Mouse (Mus musculus): ENCODE measurements at regions not wholly inside any gene's neighbourhood (a gene's known extent, or its start where the extent isn't known, plus 50 kb on each side); places are given as distances from the start of the nearest gene placed in this dataset.
A peak's percentile ranks its signal among the peaks of the same experiment; 100 is the strongest.

DNA sequence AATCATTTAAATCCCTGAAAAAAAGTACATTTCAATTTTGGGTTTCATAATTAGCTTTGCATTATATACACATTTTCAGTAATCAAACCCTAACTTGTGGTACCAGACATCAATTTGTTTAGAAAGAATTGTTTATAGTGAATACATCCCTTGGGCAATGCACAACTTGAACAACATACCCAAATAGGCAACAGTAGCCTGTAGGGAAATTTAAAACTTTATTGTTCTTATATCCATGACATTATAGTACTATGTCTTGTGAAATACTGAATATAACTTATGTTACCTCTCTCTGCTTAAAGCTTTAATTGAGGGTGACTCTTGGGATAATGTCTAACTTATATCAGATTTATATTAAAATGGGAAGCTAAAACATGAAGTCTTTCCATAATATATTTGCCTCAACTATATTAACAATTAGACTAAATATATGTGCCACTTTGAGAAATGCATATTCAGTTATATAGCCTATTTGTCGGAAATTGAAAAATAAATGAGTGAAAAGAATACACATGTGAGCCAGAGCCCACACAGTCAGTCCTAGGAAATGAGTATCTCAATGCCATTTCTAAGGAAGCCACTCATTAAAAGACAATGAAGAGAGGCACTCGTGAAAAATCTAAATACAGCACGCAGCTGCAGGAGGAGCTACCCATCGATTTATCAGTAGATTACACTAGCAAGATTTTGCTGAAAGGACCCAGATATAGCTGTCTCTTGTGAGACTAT, 458.1 kb upstream of the Slitrk6 start:
- ATAC-seq (ENCODE audit: low TSS enrichment): no peak

DNA sequence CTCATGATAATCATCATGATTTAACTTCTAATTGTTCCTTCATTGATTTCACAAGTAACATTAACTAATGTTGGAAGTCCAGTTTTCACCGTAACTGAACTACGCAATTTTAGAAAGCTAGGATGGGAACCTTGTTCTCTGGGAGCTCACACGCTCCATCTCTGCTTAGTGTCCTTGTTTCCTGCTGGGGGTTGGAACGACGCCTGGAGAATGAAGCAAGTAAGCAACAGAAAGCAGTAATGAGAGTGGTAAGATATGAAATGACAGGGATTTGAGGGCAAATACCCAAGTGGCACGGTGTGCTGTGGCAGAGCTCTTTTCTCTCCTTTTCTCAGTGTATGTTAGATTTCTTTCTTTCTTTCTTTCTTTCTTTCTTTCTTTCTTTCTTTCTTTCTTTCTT, 448.0 kb upstream of the Slitrk5 start:
- ATAC-seq (ENCODE audit: low TSS enrichment): no peak

DNA sequence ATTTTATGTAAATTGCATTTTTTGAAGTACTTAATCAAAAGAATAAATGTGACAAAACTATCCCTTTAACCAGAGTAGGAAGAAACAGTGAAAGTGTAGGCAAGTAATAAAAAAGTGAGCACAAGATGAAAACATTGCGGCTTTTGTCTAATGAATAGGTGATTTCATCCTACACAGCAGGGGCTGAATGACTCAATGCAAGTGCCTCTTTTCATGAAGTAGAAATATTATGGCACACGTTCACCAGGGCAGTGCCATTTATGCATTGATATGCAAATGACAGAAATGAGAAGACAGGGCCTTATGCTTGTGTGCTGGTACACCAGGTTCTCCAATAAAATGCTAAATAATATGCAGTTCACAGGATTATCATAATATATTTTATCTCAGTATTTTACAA, 435.8 kb upstream of the Slitrk5 start:
- ATAC-seq (ENCODE audit: low TSS enrichment): no peak

DNA sequence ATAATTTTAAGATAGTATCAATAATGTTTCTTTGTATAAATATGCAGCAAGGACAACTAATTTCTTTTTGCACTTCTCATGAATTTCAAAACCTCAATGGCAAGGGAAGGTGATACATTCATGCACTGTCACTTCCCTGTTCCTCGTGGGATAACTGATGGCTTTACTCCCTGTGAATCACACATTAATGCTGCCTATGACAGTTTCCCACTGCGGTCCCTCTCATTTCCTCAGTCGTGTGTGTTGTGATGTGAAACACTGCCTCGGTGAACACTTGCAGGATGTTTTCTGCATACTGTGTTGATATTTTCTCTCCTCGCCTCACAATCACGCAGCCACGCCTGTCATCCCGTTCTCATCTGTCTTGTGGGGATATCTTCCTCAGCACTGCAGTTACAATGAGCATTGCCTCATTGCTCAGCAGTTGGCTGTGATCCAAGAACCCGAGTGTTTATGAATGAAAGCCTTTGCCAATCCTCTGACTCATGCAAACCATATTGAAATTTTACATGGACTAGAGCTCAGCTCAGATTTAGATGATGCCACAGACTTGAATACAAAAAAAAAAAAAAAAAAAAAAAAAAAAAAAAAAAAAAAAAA, 425.4 kb upstream of the Slitrk5 start:
- peak; percentile 99 for ATAC-seq (ENCODE audit: low TSS enrichment)

DNA sequence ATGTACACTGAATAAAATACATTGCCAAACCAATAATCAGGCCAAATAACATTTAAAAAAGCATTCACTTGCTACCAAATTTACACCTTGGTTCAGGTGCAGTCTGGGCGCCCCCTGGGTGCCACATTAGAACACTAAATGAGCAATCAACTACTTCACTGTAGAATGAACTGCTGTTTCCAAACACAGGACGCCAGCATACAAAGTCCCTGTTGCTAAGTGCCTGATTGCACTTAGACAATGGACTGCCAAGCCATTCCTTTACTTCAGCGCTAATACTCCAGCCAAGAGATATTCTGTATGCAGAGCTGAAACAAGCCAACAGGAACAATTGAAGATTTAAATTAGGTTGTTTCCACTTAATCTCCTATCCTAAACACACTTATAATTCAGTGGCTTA, 421.7 kb upstream of the Slitrk5 start:
- ATAC-seq (ENCODE audit: low TSS enrichment): no peak

DNA sequence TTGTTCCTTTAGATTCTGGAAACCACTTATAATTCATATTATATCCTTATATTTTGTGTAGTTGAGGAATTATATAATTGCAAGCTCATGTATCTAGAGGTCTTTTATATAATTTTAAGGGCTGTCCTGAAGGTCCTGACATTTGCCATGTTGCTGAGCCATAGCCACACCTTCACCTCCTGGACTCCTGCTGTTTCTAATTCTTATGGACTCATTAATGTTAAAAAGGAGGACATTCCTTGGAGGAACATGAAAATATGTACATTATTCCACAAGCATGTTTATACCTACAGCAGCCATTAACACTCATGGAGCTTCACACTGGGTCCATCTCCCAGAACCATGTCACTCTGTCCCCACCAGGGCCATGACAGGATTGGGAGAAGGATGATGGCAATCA, 413.2 kb upstream of the Slitrk5 start:
- ATAC-seq (ENCODE audit: low TSS enrichment): no peak

DNA sequence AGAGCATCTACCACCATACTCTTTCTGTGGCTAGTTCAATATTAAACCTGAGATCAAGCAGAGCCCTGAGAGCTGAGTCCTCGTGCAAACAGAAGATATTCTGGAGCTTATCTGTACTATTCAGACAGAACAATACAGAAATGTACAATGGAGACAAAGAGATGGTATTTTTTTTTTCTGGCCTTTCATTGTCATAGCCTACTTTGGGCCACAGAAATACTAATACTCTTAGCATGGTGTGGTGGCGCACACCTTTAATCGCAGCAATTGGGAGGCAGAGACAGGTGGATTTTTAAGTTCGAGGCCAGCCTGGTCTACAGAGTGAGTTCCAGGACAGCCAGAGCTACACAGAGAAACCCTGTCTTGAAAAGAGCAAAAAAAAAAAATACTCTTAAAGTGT, 404.7 kb upstream of the Slitrk5 start:
- no peak for ATAC-seq (ENCODE audit: low TSS enrichment)

DNA sequence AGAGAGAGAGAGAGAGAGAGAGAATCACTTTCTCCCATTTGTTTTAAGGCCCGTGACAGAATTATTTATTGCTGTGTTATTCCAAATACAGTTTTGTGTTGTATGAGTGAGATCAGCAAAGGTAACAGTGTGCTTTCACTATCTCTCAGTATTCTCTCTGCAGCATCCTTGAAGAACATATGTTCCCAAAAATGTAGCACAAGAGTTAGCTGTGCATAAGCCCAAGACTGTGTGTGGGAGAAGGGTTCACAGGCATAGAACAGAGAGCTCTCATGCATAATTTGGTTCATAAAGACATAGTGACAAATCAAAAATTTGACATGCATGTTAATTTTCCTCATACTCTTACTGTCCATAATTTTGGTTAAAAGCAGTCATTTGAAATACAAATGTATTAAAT, 393.5 kb upstream of the Slitrk5 start:
- peak; percentile 99 for ATAC-seq (ENCODE audit: low TSS enrichment)

DNA sequence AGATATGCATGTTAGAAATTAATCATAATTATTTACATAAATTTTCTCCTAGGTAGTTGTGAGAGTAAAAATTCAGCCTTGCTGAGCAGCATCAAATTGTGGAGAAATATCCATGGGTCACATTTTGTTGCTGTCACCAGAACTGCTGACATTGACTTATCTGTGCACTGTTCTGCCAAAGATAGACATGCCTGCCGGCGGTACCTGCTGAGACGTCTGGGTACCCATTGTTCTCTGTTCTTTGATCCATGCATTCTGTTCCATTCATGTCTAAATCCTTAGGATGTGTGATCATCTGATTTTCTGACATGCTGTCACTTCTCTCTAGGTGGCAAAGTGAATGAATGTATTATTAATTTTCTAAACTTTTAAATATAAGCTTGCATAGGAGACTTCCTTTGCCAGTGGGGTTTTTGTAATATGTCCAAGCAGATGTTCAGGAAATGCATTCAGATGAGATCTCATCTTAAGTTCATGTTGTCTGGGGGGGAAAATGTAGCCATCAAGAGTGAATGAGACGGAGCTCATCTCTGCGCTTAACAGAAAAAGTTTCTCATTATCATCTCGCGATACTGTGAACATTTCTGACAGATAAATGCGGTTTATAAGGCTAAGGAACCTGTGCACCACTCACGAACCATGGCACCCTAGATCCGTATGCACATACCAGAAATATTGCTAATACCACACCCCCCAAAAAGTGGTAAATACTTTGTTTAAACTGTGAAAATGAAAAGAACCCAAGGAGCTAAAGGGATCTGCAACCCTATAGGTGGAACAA, 391.0 kb upstream of the Slitrk5 start:
- no peak for ATAC-seq (ENCODE audit: low TSS enrichment)

DNA sequence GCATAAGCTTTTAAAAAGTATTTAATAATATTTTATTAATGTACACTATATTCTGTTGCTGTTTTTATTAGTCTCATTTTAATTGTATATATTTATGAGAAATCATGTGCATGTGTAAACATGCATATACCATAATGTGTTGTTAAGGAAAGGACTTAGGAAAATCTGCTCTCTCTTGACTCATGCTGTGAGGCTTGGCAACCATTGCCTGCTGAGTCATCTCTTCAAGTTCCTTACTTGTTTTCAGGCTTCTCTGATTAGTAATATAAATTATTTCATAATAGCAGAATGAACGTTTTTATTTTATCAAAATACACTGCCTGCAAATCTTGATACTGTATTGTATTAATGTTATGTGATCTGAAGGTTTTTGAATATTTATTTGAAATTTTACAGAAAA, 388.9 kb upstream of the Slitrk5 start:
- ATAC-seq (ENCODE audit: low TSS enrichment): no peak

DNA sequence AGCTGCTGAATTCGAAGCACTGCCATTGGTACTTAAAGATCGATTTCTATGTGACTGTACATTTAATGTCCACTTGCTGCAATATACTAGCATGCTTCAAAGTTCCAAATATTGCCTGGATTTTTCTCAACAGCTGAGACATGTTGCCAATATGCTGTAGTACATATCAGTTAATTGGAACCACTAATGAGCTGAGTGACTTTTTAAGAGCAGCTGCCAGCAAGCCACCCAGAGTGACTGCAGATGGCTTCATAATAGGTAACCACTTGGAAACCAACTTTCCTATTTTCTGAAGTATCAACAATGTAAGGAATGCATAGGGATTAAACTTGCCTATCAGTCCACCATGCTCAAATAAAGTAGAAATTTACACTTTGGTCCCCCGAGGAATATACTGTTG, 379.4 kb upstream of the Slitrk5 start:
- ATAC-seq (ENCODE audit: low TSS enrichment): no peak

DNA sequence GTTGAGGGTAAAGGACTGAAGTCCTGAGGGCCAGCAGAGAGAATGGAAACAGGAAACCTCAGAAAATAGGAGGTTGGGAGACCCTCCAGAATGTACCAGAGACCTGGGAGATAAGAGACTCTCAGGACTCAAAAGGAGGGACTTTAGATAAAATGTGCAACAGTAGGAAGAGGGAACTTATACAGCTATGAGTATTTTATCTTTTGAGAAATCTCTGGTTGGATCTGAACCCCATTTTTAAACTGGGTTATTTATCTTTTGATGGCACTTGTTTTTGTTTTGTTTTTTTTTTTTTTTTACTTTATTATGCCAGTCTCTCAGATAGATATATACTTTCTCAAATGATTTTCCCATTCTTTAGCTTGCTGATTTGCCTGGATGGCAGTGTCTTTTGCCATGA, 377.1 kb upstream of the Slitrk5 start:
- no peak for ATAC-seq (ENCODE audit: low TSS enrichment)

DNA sequence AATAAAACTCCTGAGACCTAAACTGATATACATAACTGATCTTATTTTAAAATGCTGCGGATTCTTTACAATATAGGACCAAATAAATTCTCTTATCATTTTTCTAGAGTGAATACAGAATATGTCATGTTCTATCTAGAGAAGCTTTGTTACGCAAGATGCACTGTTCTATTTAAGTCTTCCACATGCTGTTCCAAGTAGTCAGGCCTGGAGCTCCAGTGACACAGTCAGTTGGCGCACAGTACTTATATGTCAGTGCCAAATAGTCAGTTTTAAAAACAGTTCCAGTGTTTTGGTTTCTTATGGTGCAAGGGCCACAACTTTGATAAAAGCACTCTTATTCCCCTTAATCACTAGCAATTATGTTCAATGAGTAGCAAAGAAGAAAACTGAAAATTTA, 344.3 kb upstream of the Slitrk5 start:
- peak; percentile 100 for ATAC-seq (ENCODE audit: low TSS enrichment)

DNA sequence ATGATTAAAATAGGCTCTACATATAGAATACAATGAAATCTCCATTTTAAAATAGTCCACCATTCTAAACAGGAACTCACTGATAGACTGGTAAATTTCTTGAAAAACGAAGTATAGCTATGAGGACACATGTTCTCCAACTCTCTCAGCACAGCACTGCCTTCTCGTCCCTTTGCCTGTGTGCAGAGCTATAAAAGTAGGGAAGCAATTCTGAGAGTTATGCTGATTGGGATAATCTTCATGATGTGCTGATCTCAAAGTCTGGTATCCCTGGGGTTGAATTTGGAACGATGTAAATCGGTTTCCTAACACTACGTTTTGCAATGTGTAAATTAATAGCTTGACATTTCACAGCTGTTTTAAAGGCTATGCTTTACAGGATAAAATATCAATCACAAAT, 321.4 kb upstream of the Slitrk5 start:
- 0 out of 2 replicates have a peak, but pooled peaks have one; percentile 59 for ATAC-seq (ENCODE audit: low TSS enrichment)

DNA sequence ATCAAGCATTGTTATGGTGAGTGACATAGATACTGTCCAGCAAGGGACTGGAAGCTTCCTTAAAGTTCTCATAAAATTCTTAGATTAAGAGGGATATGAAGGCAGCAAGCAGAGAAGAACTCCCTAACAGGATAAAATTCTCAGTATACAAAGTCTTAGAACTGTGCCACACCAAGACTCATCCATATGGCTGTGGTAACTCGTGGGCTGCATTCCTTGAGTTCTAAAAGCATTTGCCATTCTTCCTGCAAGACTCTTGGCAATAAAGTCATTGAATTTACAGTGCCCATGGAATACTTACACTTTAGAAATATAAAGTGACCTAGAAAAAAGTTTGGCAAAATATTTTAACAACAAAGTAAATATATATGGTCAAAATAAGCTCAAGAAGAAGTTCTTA, 278.1 kb upstream of the Slitrk5 start:
- ATAC-seq (ENCODE audit: low TSS enrichment): peak; percentile 98

DNA sequence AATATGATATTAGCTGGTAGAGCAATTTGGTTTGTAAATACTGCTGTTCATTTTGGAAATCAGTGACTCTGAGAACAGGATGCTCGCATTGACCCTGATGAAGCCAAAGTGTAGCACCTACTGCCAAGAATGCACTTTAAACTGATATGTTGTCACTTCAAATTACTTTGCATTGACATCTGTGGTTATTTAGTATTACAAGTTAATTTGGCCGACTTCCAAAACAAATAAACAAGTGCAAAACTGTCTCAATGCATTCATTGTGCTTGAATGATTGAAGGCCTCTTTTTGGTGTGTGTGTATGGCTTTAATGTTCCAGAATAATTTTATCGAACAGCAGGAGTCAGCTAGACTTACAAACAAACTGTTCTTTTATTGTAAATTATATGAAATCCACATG, 274.1 kb upstream of the Slitrk5 start:
- ATAC-seq (ENCODE audit: low TSS enrichment): no peak

DNA sequence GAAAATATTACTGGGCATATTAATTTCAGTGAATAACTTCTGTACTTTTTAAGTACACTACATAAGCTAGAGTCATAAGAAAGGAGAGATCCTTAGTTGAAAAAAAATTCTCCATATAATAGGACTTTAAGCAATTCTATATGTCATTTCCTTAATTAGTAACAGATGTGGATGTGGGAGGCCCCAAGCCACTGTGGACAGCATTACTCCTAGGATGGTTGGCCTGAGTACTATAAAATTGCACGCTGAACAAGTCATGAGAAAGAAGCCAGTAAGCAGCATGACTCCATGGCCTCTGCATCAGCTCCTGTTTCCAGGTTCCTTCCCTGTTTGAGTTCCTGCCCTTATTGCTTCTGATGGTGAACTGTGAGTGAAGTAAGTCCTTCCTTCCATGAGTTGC, 272.4 kb upstream of the Slitrk5 start:
- ATAC-seq (ENCODE audit: low TSS enrichment): no peak

DNA sequence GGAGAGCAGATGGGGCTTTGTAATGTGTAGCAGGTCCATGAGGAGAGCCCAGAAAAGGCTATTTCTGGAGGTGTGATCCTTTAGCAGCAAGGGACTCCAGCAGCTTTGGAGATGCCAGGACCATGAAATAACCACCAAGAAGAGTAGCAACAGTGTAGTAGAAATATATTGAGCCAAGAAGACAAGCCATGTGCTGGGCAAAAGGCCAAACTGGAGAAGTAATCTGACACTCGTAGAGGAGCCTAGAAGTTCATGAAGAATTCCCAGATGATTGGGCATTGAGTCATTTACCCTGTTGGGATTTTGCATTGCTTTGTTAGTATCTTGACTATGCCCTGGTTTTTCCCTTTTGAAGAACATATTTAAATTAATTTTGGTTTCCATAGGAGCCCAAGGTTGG, 271.3 kb upstream of the Slitrk5 start:
- no peak for ATAC-seq (ENCODE audit: low TSS enrichment)

DNA sequence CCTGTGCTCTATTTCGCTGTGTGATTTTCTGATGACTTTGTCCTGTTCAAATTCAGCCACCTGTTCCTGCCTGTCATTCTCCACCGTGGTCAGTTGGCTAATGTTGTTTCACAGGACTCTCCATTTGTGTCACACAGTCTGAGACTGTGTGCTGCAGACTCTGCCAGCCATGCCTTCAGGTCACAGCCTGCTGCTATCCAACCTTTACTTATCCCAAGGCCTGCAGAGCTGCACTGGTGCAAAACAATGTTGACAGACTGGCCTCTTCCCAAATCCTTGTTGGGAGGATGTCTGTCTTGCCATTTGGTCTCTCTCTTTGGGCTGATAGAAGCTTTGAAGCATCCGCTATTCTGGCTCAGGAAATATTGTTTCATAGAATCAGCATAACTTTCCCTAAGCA, 261.4 kb upstream of the Slitrk5 start:
- no peak for ATAC-seq (ENCODE audit: low TSS enrichment)

DNA sequence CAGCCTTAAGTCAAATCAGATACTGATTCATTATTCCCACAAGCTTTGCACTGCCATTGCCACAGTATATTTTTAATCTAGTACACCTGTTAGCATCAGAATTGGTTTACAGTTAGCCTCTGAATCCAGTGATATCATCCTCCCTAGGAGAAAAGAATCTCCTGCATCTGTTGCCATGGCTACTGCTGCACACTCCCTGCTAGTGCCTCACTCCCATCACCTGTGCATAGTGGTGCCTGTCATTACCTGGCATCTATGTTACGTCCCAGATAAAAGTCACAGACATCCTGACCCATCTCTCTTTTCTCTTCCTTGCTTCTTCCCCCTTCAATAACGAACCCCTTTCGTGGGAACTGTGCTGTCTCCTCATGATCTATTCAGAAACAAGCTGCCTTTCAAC, 256.4 kb upstream of the Slitrk5 start:
- ATAC-seq (ENCODE audit: low TSS enrichment): no peak; the same call in 1 of the 2 replicates

DNA sequence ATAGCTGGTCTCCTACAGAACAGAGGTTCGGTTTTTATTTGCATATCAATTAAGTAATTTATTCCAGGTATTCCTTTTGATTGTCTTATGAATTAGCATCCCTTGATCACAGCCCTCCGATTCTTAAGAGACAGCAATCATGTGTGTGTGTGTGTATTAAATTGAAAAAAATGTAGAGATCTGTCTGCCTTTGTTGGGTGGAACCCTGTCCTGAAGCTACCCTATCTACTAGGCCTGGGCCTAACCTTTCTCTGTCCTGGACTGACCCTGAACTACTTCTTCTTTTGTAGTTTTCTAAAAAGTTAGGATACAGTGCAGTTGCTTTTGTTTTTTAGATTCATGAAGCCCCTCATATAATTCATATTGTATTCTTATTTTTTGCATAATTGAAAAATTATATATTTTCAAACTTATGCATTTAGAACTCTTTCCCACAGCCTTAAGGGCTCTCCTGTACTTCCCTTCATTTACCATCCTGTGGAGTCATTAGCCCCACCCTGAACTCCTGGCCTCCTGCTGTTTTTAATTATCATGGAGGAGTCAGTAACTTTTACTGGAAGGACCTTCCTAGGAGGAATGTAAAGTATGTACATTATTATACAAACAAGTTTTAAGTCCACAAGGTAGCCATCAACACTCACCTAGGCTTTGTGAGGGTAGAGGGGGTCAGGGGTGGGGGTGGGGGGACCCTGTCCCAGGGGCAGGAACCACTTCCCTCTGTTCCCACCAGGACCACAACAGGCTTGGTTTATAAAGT, 245.6 kb upstream of the Slitrk5 start:
- ATAC-seq (ENCODE audit: low TSS enrichment): no peak

Measured in frontal cortex, adult (tissue).